Mouse (Mus musculus): Measurements from ENCODE around the gene Gm3625. TPM values are rescaled to one million over a fixed set of nuclear protein-coding genes. Genes with fewer than 3 reads are reported as not detected.

Gene Gm3625
- polyA plus RNA-seq, 1 experiment from 2014 or later = not detected

GRCm38 (mm10) chr12:4548053-4549013 is 44.4 kb downstream of the Gm3625 start:
- no peaks in the 10 kb centered on the region for H3K27me3 ChIP-seq
- H3K4me1 ChIP-seq = peaks cover 15% of the 10 kb centered on the region
- WGBS = 20% methylated on average over 18 of the region's 18 CpGs
- no peak overlapping the region; the same call in 1 of the 2 replicates for H3K27ac ChIP-seq
- H3K36me3 ChIP-seq = no peaks in the 10 kb centered on the region
- peak overlapping the region; percentile 27 for H3K4me3 ChIP-seq
- H3K4me2 ChIP-seq (replicated peaks) = peak overlapping the region; percentile 58
- H3K9me3 ChIP-seq = peaks cover 5% of the 10 kb centered on the region; the same call in 1 of the 2 replicates
- ATAC-seq (ENCODE audit: low FRiP score, low read depth) = peak; percentile 74
- H3K9ac ChIP-seq = no peak overlapping the region

DNA sequence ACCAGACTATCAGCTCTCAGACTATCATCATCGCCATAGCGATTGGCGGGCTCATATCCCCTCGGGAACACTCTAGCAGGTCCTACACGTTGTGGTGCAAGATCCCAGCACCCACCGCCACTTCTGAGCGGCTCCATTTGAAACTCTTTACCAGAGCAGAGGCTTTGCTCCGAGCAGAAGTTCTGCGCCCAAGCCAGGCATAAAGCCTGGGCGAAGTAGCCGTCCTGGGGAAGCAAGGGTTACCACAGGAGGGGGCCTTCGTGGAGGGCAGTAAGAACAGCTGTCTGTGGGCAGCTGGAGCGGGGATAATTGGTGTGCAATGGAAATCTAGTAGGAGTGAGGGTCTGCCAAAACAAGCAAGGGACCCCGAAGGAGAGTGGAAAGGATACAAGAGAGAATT is 45.2 kb downstream of the Gm3625 start:
- H3K4me3 ChIP-seq = no peak overlapping the region
- 55% methylated on average over 14 of the region's 14 CpGs for WGBS
- H3K4me2 ChIP-seq (replicated peaks) = 0 out of 2 replicates have a peak overlapping the region, but pooled peaks have one; percentile 11
- peak; percentile 52; the same call in 1 of the 2 replicates for ATAC-seq (ENCODE audit: low FRiP score, low read depth)
- no peaks in the 10 kb centered on the region for H3K27me3 ChIP-seq
- H3K27ac ChIP-seq = 0 out of 2 replicates have a peak overlapping the region, but pooled peaks have one; percentile 22
- no peak overlapping the region for H3K9ac ChIP-seq
- H3K36me3 ChIP-seq = no peaks in the 10 kb centered on the region
- peaks cover 5% of the 10 kb centered on the region; the same call in 1 of the 2 replicates for H3K9me3 ChIP-seq
- peaks cover 15% of the 10 kb centered on the region for H3K4me1 ChIP-seq

DNA sequence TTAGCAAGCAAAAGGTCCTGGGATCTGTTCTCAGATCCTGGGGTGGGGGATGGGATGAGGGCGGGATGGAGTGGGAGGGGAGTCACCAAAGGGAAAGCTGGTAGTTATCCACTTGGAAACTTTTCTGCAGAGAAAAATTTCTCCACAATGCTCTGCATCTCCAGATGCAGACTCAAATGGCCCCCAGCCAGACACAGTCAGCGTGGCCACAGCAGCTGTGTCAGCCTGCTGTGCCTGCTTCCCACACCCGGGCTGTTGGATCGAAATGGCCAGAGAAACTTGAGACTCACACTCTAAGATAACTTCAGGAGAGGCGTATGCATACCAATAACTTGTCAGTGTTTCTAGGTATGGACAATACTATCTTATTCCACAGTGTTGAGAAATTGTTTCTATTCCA is 46.2 kb downstream of the Gm3625 start:
- Histone ChIP-seq H3K9me3 (peaks cover 5% of the 10 kb centered on the region; the same call in 1 of the 2 replicates), H3K4me1 (peaks cover 11% of the 10 kb centered on the region), H3K36me3 (no peaks in the 10 kb centered on the region), H3K27ac (no peak overlapping the region), H3K4me2 (replicated peaks) (no peak overlapping the region), H3K4me3 (no peak overlapping the region), H3K27me3 (no peaks in the 10 kb centered on the region), H3K9ac (no peak overlapping the region)
- 23% methylated on average over 5 of the region's 5 CpGs for WGBS
- ATAC-seq (ENCODE audit: low FRiP score, low read depth) = peak; percentile 55; the same call in 1 of the 2 replicates

GRCm38 (mm10) chr12:4545425-4545824 is 47.3 kb downstream of the Gm3625 start:
- Histone ChIP-seq H3K9ac (no peak overlapping the region), H3K36me3 (no peaks in the 10 kb centered on the region), H3K27me3 (no peaks in the 10 kb centered on the region), H3K4me3 (no peak overlapping the region), H3K9me3 (peaks cover 5% of the 10 kb centered on the region; the same call in 1 of the 2 replicates), H3K4me2 (replicated peaks) (no peak overlapping the region), H3K4me1 (peaks cover 11% of the 10 kb centered on the region), H3K27ac (no peak overlapping the region)
- no peak for ATAC-seq (ENCODE audit: low FRiP score, low read depth)

DNA sequence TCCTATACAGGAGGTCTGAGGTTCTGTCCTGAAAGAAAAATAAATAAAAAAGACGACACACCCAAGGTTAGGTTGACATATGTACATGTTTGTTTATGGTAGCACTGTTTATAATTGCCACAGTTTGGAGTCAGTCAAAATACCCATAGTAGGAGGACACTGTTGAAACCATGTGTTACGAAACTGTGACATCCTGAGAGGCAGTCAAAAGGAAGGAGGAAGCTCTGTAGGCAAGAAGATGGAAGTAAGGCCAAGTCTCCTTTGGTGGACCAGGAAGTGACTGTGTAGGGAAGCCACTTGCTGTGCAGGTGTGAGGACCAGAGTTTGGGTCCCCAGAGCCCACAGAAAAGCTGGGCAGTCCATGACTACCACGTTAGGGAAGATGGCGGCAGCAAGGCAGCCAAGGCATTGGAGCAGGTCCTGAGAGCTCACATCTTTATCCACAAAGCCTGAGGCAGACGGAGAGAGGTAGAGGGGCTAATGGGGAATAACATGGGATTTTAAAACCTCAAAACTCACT is 48.3 kb downstream of the Gm3625 start:
- Histone ChIP-seq H3K4me1 (peaks cover 11% of the 10 kb centered on the region), H3K4me2 (replicated peaks) (no peak overlapping the region), H3K27ac (no peak overlapping the region), H3K4me3 (no peak overlapping the region), H3K36me3 (no peaks in the 10 kb centered on the region), H3K9ac (no peak overlapping the region), H3K9me3 (peaks cover 5% of the 10 kb centered on the region; the same call in 1 of the 2 replicates), H3K27me3 (no peaks in the 10 kb centered on the region)
- ATAC-seq (ENCODE audit: low FRiP score, low read depth) = no peak
- WGBS = 91% methylated on average over 5 of the region's 5 CpGs

Other genes starting within 250 kb of the Gm3625 start
- gene Ncoa1, start 115.7 kb downstream of the Gm3625 start, polyA plus RNA-seq (2015; fragmentation: Nextera tagmentation; extraction: Ambion mirVana) = 9.7 and 12.0 TPM in 2 replicates
- 33.0 and 35.8 TPM in 2 replicates for gene Itsn2, start 289 bp downstream of the Gm3625 start, polyA plus RNA-seq (2015; fragmentation: Nextera tagmentation; extraction: Ambion mirVana)
- gene Fam228a, start 145.5 kb upstream of the Gm3625 start, polyA plus RNA-seq (2015; fragmentation: Nextera tagmentation; extraction: Ambion mirVana) = 0.59 and 0.64 TPM in 2 replicates
- gene Pfn4, start 176.1 kb upstream of the Gm3625 start, polyA plus RNA-seq (2015; fragmentation: Nextera tagmentation; extraction: Ambion mirVana) = 3.3 and 5.3 TPM in 2 replicates
- 4.8 and 5.6 TPM in 2 replicates for gene Fam228b, start 176.3 kb upstream of the Gm3625 start, polyA plus RNA-seq (2015; fragmentation: Nextera tagmentation; extraction: Ambion mirVana)
- gene Sf3b6, start 224.6 kb upstream of the Gm3625 start, polyA plus RNA-seq (2015; fragmentation: Nextera tagmentation; extraction: Ambion mirVana) = 220 and 232 TPM in 2 replicates
- gene Fkbp1b, start 248.7 kb upstream of the Gm3625 start, polyA plus RNA-seq (2015; fragmentation: Nextera tagmentation; extraction: Ambion mirVana) = 14.0 and 14.8 TPM in 2 replicates

Measured in limb, embryonic 13.5 days (tissue).